Mouse (Mus musculus) pancreas, adult 10 weeks (tissue): Measurements from ENCODE around the gene Vip. TPM values are rescaled to one million over a fixed set of nuclear protein-coding genes. Genes with fewer than 3 reads are reported as not detected.

Source experiments
- polyA plus RNA-seq: library from polyadenylated mRNA; stranded (reverse); fragments of 350-450 nt; fragmentation: Illumina TruSeq; extraction: RNeasy Lipid Tissue Mini Kit (QIAGEN cat#74804); gene quantifications from one replicate; pipeline ENCODE4 v1.2.3, GENCODE M21; 2015; ENCODE audit warnings: low read depth, low replicate concordance; ENCODE audit not compliant: insufficient read depth

Vip gene
- 9.5 TPM for polyA plus RNA-seq

DNA sequence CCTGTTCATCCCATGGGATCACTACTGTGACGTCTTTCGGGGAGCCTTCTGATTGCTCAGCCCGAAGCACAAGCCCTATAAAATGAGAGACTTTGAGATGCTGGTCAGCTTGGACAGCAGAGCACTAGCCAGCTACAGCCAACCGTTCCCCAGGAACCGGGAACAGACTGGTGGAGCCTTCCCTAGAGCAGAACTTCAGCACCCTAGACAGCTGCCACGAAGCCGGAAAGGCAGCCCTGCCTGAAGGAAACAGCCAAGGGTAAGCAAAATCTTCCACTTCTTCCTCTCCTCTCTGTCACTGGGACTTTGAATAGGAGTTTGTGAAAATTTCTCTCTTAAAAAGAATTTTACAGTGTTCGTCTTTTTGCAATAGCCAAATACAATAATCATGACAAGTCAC lies at the start of gene Vip:
Vip (plus strand) TSS at position 107 of the 400 bp plus-strand sequence.

DNA sequence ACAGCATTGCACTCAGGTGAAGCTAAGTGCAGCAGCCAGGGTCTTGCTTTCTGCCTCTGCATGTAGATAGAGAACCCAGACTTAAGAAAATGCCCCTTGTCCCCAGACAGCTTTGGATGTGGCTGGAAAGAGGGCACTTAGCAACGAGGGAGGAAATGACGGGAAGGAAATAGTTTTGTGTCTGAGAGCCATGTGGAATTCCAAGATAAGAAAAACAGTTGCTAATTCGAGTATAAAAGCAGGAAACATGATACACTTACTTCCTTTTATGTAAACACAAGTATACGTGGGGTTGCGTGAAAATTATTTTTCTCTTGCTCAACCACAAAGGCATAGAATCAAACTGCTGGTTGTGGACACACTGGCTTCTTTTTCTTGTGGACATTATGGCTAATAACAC lies 45.6 kb upstream of the Vip start, which contains the start of gene Myct1:
Myct1 (plus strand) TSS at position 312 of the 400 bp plus-strand sequence.

Other genes with a start within 250 kb of the Vip start
- 18.8 TPM for gene Syne1, start 87.7 kb upstream of the Vip start, polyA plus RNA-seq
- gene Myct1, start 45.4 kb upstream of the Vip start, polyA plus RNA-seq: 6.4 TPM
- 0.98 TPM for gene Fbxo5, start 166.4 kb downstream of the Vip start, polyA plus RNA-seq
- gene Mtrf1l, start 184.7 kb downstream of the Vip start, polyA plus RNA-seq: 3.0 TPM